Mouse (Mus musculus) hindbrain, embryonic 14.5 days (tissue): Measurements from ENCODE around the gene Gap43. TPM values are rescaled to one million over a fixed set of nuclear protein-coding genes. Genes with fewer than 3 reads are reported as not detected.
"Not testable (repeated sequence)": the region's sequence is repeated elsewhere in the genome, so short reads cannot be mapped to it uniquely, and the experiment has no call there.

ENCODE experiments used
- ATAC-seq: fragments of 200-750 bp; cut with Nextera tagmentation; 2 replicates; pipeline ENCODE4 v1.8.0; 2017; ENCODE audit warnings: moderate number of reproducible peaks, mild to moderate bottlenecking, moderate TSS enrichment, moderate library complexity; ENCODE audit not compliant: low FRiP score
- DNase-seq: peaks from one replicate; pipeline ENCODE4 v3.0.0-alpha.2; 2015; ENCODE audit warnings: low spot score
- H3K27ac ChIP-seq: fragments of 300-500 bp; sonication (generic); 2 replicates; pipeline ENCODE4 v1.5.1; 2014; ENCODE audit warnings: mild to moderate bottlenecking, moderate library complexity
- H3K27me3 ChIP-seq: fragments of 300-500 bp; sonication (generic); 2 replicates; pipeline ENCODE4 v1.6.1; 2014; ENCODE audit warnings: mild to moderate bottlenecking, low read length, mixed read lengths; ENCODE audit not compliant: control insufficient read depth, insufficient read depth
- H3K36me3 ChIP-seq: fragments of 300-500 bp; sonication (generic); replicated peaks from 2 replicates; pipeline ENCODE4 v1.6.1; 2014; ENCODE audit not compliant: control insufficient read depth, insufficient read depth
- H3K4me1 ChIP-seq: fragments of 300-500 bp; sonication (generic); replicated peaks from 2 replicates; pipeline ENCODE4 v1.6.1; 2014; ENCODE audit warnings: antibody characterized with exemption, low read length, mixed read lengths; ENCODE audit not compliant: control insufficient read depth, insufficient read depth
- H3K4me2 ChIP-seq: fragments of 300-500 bp; sonication (generic); replicated peaks from 2 replicates; pipeline ENCODE4 v1.6.1; 2014; ENCODE audit warnings: mild to moderate bottlenecking, moderate library complexity
- H3K4me3 ChIP-seq: fragments of 300-500 bp; sonication (generic); replicated peaks from 2 replicates; pipeline ENCODE4 v1.5.1; 2014; ENCODE audit warnings: mild to moderate bottlenecking, low read length
- H3K9ac ChIP-seq: fragments of 300-500 bp; sonication (generic); 2 replicates; pipeline ENCODE4 v1.6.1; 2014
- H3K9me3 ChIP-seq: fragments of 300-500 bp; sonication (generic); 2 replicates; pipeline ENCODE4 v1.6.1; 2016; ENCODE audit warnings: low read length; ENCODE audit not compliant: control insufficient read depth
- WGBS: fragments of 180-500 bp; shearing (Covaris S2); extraction: QIAGEN DNeasy Blood & Tissue Kit; methylation state at CpG from one replicate; pipeline ENCODE4 v1.1.7; 2014; 5-methylcytosine and 5-hydroxymethylcytosine counted together
- microRNA-seq: library from miRNA; unstranded; fragments of <30 nt; microRNA quantifications from one replicate; pipeline ENCODE4, GENCODE M21; 2016
- polyA plus RNA-seq: library from polyadenylated mRNA; unstranded; fragments of >200 nt; fragmentation: Nextera tagmentation; extraction: Ambion mirVana; gene quantifications from 2 replicates; pipeline ENCODE4 v1.2.1, GENCODE M21; 2014

Gene Gap43
- polyA plus RNA-seq, 1 experiment from 2014 or later, result 1,468 TPM

- H3K27ac ChIP-seq, result peak overlapping the region; percentile 62
- WGBS, result 62% methylated on average over 11 of the region's 11 CpGs
- no peaks in the 10 kb centered on the region for H3K9me3 ChIP-seq
- no peaks in the 10 kb centered on the region for H3K36me3 ChIP-seq
- ATAC-seq (peak; percentile 92), DNase-seq (peak; percentile 80)
- H3K4me1 ChIP-seq, result peaks cover 7% of the 10 kb centered on the region; the same call in 1 of the 2 replicates
- H3K4me2 ChIP-seq, result peak overlapping the region; percentile 17
- no peaks in the 10 kb centered on the region for H3K27me3 ChIP-seq
- H3K4me3 ChIP-seq, result no peak overlapping the region
- no peak overlapping the region for H3K9ac ChIP-seq
These were observed 84.8 kb downstream of the Gap43 start for GRCm38 (mm10) chr16:42255693-42256092.

GRCm38 (mm10) chr16:42255222-42255621 lies 85.2 kb downstream of the Gap43 start:
- peak overlapping the region; percentile 17 for H3K4me2 ChIP-seq
- 76% methylated on average over 3 of the region's 3 CpGs for WGBS
- peak; percentile 40; the same call in 1 of the 2 replicates for ATAC-seq

GRCm38 (mm10) chr16:42252252-42252651 lies 88.2 kb downstream of the Gap43 start:
- H3K4me1 ChIP-seq, result peaks cover 7% of the 10 kb centered on the region; the same call in 1 of the 2 replicates
- H3K36me3 ChIP-seq, result peaks cover 9% of the 10 kb centered on the region; the same call in 1 of the 2 replicates
- WGBS, result 83% methylated on average over 5 of the region's 5 CpGs
- no peak overlapping the region for H3K27ac ChIP-seq
- H3K4me3 ChIP-seq, result no peak overlapping the region
- DNase-seq (no peak), ATAC-seq (no peak)
- no peak overlapping the region for H3K9ac ChIP-seq
- H3K27me3 ChIP-seq, result no peaks in the 10 kb centered on the region
- H3K9me3 ChIP-seq, result no peaks in the 10 kb centered on the region
- no peak overlapping the region for H3K4me2 ChIP-seq

More at GRCm38 (mm10) chr16:42255222-42255621, 85.2 kb downstream of the Gap43 start:
- Histone ChIP-seq H3K27ac (peak overlapping the region; percentile 62), H3K36me3 (no peaks in the 10 kb centered on the region), H3K27me3 (no peaks in the 10 kb centered on the region), H3K4me3 (no peak overlapping the region), H3K9me3 (no peaks in the 10 kb centered on the region), H3K4me1 (peaks cover 7% of the 10 kb centered on the region; the same call in 1 of the 2 replicates), H3K9ac (no peak overlapping the region)
- DNase-seq, result no peak

- not testable (repeated sequence) for ATAC-seq, H3K27ac ChIP-seq
- WGBS, result 87% methylated on average over 3 of the region's 3 CpGs
These were observed 96.3 kb downstream of the Gap43 start for GRCm38 (mm10) chr16:42244121-42244520.

GRCm38 (mm10) chr16:42231306-42231705 lies 109.1 kb downstream of the Gap43 start:
- no peak for ATAC-seq
- 76% methylated on average over 4 of the region's 4 CpGs for WGBS
- Histone ChIP-seq H3K27me3 (no peaks in the 10 kb centered on the region), H3K9me3 (no peaks in the 10 kb centered on the region), H3K27ac (no peak overlapping the region), H3K4me3 (no peak overlapping the region), H3K4me2 (no peak overlapping the region), H3K4me1 (no peaks in the 10 kb centered on the region; the same call in 1 of the 2 replicates), H3K36me3 (no peaks in the 10 kb centered on the region), H3K9ac (no peak overlapping the region)
- DNase-seq, result no peak

More at GRCm38 (mm10) chr16:42244121-42244520, 96.3 kb downstream of the Gap43 start:
- not testable (repeated sequence) for H3K9ac ChIP-seq, DNase-seq, H3K9me3 ChIP-seq, H3K36me3 ChIP-seq, H3K4me3 ChIP-seq, H3K4me2 ChIP-seq, H3K27me3 ChIP-seq, H3K4me1 ChIP-seq

Small RNAs within 50 kb of the gene (microRNA-seq; reads per million reads assigned to microRNA genes)
- gene Mir6540, result 89.8 reads per million, percentile 50 among the genes with 10 or more reads in this experiment
